Mouse (Mus musculus) retina, postnatal 1 day (tissue): Measurements from ENCODE around the gene Tmem243.
A peak's percentile ranks its signal among the peaks of the same experiment; 100 is the strongest.

Experiments used
- DNase-seq: peaks from one replicate; pipeline ENCODE4 v3.0.0-alpha.2; 2012

The Tmem243 gene

DNA sequence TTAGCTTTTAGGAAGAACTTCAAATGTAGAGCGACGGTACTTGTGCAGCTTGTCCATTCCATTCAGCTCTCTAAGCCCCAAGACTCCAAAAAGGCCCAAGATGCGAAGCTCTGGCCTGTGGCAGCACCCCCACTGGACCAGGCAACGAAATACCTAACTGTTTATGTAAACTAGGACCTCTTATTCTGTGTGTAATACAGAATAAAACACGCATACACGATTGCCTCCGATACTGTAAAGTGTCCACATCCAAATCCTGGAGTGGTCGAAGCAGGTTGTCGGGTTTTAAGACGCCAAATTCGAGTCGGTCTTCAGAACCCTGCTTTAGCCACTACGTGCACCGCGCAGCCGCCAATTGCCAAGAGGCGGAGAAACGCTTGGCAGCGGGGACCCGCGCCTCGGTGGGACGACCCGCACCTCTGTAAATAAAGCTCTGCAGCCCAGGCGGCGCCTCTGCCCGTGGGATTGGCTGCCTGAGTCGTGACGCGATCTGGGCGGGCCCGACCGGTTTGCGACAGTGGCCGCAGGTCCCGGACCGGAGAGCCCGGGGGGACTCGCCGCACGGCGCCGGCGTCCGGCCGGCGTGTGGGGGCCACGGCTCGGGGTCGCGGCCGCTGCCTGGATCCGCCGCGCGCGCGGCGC, at the start of gene Tmem243:
Tmem243 (plus strand) TSS at position 462 of the 642 bp plus-strand sequence.
- DNase-seq, result peak; percentile 96

DNA sequence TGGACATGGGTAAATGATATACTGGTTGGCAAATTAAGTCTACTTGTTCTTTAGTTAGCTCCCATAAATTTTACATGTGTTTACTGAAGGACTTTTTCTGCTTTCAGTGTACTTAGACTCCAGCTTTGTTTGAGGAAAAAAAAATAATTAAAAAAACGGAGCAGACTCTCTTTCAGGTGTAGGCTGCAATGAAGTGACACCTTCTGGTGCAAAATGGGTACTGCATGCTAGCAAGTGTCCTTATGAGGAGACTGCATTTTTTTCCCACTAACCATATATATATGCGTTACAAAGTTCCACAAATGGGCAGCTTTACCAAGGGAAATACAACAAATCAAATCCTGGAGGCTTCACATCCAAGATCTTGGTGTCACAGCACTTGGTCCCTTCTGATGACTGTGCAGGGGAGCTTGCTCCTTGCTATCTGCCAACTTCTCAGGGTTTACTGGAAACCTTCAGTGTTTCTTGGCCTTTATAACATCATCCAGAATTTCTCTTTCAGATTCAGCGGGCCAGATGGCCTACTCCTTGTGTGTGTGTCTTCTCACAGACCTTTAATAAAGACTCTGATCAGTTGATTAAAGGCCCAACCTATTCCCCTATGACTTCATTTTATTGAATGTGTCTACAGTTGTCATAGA, 44.3 kb upstream of the Tmem243 start:
- peak; percentile 80 for DNase-seq

DNA sequence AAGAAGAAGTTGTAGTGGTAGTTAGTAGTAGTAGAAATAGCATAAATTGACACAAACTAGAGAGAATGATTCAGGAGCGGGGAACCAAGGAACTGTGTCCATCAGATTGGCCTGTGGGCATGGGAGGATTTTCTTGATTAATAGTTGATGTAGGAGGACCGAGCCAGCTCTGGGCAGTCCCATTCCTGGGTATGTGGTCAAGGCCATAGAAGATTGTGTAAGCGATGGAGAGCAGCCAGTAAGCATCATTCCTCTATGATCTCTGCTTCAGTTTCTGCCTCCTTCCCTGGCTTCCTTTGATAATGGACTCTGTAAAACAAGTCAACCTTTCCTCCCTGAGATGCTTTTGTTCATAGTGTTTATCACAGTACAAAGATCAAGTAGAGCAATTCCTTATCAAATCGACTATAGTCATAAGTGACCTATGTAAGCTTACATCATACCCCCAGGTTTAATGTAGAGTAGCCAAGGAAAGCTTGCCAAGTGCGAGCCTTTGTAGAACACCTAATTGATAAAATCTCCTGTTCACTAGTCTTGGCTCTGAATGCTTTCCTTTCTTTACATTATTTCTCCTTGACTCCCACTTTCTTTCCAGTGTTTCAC, 43.1 kb upstream of the Tmem243 start:
- no peak for DNase-seq

DNA sequence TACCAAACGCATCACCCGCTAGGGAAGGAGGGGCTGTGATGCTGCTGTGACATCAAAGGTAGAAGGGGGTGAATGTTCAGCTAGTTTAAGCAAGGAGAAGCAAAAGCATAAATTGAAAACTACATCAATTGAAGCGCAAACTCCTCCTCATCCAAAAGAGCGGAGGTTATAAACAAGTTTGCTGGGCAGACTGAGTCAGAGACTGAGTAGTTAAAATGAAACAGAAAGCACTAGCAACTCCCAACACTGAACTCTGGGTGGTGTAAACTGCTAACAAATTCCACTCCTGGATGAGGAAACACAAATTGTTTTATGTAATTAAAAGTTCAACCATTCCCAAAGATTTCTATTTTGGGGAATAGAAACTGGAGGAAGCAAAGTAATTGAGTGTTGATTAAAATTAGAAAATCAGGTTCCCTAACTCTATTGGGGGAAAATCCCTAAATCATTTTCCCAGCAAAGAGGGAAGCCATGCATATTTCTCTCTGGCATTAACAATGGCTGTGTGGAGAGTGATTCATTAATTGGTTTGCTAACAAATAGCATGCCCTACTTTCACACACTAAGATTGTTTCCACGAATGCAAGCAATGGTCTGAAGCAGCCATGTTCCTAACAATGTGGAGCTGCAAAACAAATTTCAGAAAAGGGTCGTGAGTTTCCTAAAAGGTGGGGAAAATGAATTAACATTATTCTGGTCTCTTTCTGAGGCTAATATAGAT, 41.0 kb upstream of the Tmem243 start:
- DNase-seq, result peak; percentile 58

GRCm38 (mm10) chr5:9060228-9060627, 40.2 kb upstream of the Tmem243 start:
- no peak for DNase-seq

GRCm38 (mm10) chr5:9064217-9064616, 36.3 kb upstream of the Tmem243 start:
- DNase-seq, result no peak

DNA sequence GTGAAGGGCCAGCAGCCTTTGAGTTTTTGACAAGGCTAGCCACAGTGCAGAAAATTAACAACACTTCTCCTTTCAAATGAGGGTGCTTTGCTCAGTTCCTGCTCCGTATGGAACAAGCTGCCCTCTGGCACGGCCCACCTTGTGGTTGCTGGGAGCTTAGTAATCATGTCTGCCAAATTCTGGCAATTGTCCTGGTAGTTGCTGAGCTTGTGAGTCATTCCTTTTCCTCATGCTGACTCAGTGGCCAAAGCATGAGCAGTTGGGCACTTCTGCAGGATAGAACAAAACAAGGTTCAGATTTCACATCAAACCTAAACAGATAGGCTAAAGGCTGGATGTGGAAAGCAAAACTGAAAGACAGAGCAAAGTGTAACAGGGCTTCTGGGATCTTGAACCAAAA, 31.6 kb upstream of the Tmem243 start:
- no peak for DNase-seq

- DNase-seq, result no peak
These were observed 30.8 kb upstream of the Tmem243 start for GRCm38 (mm10) chr5:9069599-9070209.

DNA sequence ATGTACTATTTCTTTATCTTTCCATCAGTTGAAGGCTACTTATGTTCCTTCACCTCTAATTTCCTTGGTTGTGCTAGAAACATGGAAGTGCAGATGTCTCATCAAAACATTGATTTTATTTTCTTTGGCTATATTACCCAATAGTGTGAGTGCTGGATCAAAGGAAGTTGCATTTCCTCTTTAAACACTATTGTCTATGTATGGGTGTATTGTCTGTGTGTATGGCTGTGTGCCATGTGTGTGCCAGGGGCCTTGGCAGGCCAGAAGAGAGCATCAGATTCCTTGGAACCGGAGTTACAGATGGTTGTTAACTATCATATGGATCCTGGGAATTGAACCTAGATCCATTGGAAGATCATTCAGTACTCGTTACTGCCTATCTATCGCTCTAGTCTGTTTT, 29.1 kb upstream of the Tmem243 start:
- DNase-seq, result no peak

- DNase-seq, result peak; percentile 75
These were observed 27.2 kb upstream of the Tmem243 start for GRCm38 (mm10) chr5:9073177-9073854.

- no peak for DNase-seq
These were observed 20.5 kb upstream of the Tmem243 start for GRCm38 (mm10) chr5:9079773-9080501.

GRCm38 (mm10) chr5:9086924-9087719, 13.3 kb upstream of the Tmem243 start:
- no peak for DNase-seq

DNA sequence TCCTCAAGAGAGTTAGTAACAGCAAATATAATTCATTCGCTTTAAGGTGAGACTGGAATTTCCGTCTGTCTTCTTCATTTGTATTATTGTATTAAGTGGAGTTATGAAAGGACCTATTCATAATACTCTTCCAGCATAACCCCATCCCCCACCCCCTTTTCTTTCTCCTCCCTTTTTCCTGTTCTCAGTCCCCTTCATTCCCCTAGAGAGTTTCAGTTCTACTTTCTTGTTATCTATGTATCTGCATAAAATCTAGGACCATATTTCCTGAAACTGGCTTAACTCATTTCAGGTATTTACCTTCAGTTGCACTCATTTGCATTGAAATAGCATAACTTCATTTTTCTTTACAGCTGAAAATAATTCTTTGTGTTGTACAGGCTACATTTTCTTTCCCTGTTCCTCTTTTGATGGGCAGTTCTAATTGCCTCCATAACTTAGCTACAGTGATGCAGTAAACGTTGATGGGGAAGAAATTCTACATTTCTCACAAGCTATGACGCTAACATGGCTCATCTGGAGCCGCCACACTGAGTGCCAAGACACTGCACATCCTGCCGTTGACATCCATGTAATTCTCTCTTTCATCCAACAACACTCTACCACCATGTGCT, 9.9 kb upstream of the Tmem243 start:
- no peak for DNase-seq

GRCm38 (mm10) chr5:9092716-9093115, 7.8 kb upstream of the Tmem243 start:
- DNase-seq, result no peak

- no peak for DNase-seq
These were observed 7.0 kb upstream of the Tmem243 start for GRCm38 (mm10) chr5:9093490-9093889.

GRCm38 (mm10) chr5:9100849-9101801, 657 bp downstream of the Tmem243 start:
- peak; percentile 77 for DNase-seq

- DNase-seq, result no peak
These were observed 2.2 kb downstream of the Tmem243 start for GRCm38 (mm10) chr5:9102696-9103095.

GRCm38 (mm10) chr5:9103958-9104357, 3.5 kb downstream of the Tmem243 start:
- no peak for DNase-seq

- DNase-seq, result no peak
These were observed 6.3 kb downstream of the Tmem243 start for GRCm38 (mm10) chr5:9106806-9107205.
